7 mouse cellular contexts compared by ENCODE assay signal in genomic region chr5:115631505-115632357, GRCm38 (mm10). TPM values are rescaled to one million over a fixed set of nuclear protein-coding genes. Genes with fewer than 3 reads are reported as not detected.
DNase-seq lines count a peak whose midpoint lies in the region; ATAC-seq lines count a peak whose summit lies in the region.

TSS of gene Rab35 (plus strand) at chr5:115631908.

- peak; percentile 98 for DNase-seq in adrenal gland, postnatal 10 days
- peak; percentile 96 for DNase-seq in embryonic facial prominence, embryonic 10.5 days (ENCODE audit: low spot score)
- peak; percentile 94 for DNase-seq in kidney, adult 11 months
- DNase-seq in limb, embryonic 10.5 days (ENCODE audit: low spot score), result peak; percentile 96
- peak; percentile 96 for DNase-seq in spleen, adult 12 weeks (ENCODE audit: low spot score)

- peak within 1 kb of the TSS; percentile 82 for H3K4me3 ChIP-seq in embryonic facial prominence, embryonic 10.5 days
- H3K4me3 ChIP-seq in limb, embryonic 10.5 days, result peak within 1 kb of the TSS; percentile 86
- H3K4me3 ChIP-seq in midbrain, embryonic 13.5 days (replicated peaks), result peak within 1 kb of the TSS; percentile 87

- H3K27me3 ChIP-seq in embryonic facial prominence, embryonic 10.5 days (replicated peaks; ENCODE audit: low read depth, poor library complexity, severe bottlenecking), result no peaks in the 10 kb centered on the region
- H3K27me3 ChIP-seq in limb, embryonic 10.5 days (ENCODE audit: low read depth, poor library complexity, severe bottlenecking), result no peaks in the 10 kb centered on the region
- no peaks in the 10 kb centered on the region for H3K27me3 ChIP-seq in midbrain, embryonic 13.5 days

- peaks cover 19% of the 10 kb centered on the region for H3K36me3 ChIP-seq in embryonic facial prominence, embryonic 10.5 days (replicated peaks)
- peaks cover 12% of the 10 kb centered on the region for H3K36me3 ChIP-seq in limb, embryonic 10.5 days
- H3K36me3 ChIP-seq in midbrain, embryonic 13.5 days, result no peaks in the 10 kb centered on the region

- peak within 1 kb of the TSS; percentile 82 for H3K4me2 ChIP-seq in midbrain, embryonic 13.5 days (replicated peaks)

- no peaks in the 10 kb centered on the region for H3K9me3 ChIP-seq in embryonic facial prominence, embryonic 10.5 days
- H3K9me3 ChIP-seq in limb, embryonic 10.5 days (replicated peaks), result no peaks in the 10 kb centered on the region
- no peaks in the 10 kb centered on the region for H3K9me3 ChIP-seq in midbrain, embryonic 13.5 days

- WGBS in embryonic facial prominence, embryonic 10.5 days, result 1% methylated on average over 118 of the region's 125 CpGs
- 1% methylated on average over 105 of the region's 125 CpGs for WGBS in limb, embryonic 10.5 days
- WGBS in midbrain, embryonic 13.5 days, result under 1% methylated on average over 63 of the region's 125 CpGs

- ATAC-seq in granulocyte monocyte progenitor cell, adult 5-6 weeks (replicated peaks; ENCODE audit: poor library complexity, severe bottlenecking), result peak; percentile 71
- peak; percentile 83 for ATAC-seq in midbrain, embryonic 13.5 days

- H3K27ac ChIP-seq in embryonic facial prominence, embryonic 10.5 days (replicated peaks), result peak within 1 kb of the TSS; percentile 91
- H3K27ac ChIP-seq in limb, embryonic 10.5 days, result peak within 1 kb of the TSS; percentile 91
- H3K27ac ChIP-seq in midbrain, embryonic 13.5 days, result peak within 1 kb of the TSS; percentile 92

- H3K9ac ChIP-seq in midbrain, embryonic 13.5 days (replicated peaks), result peak within 1 kb of the TSS; percentile 94

- H3K4me1 ChIP-seq in embryonic facial prominence, embryonic 10.5 days, result peaks cover 46% of the 10 kb centered on the region
- H3K4me1 ChIP-seq in limb, embryonic 10.5 days, result peaks cover 31% of the 10 kb centered on the region
- H3K4me1 ChIP-seq in midbrain, embryonic 13.5 days (replicated peaks), result peaks cover 48% of the 10 kb centered on the region

RNA-seq across cellular contexts. Expression of gene Rab35, which starts in this region (rescaled TPM):
- total RNA-seq in adrenal gland, postnatal 10 days (2021), result 10 to 100 TPM; 54.0 to 57.2 TPM
- 14.9 and 15.1 TPM in 2 replicates for polyA plus RNA-seq in embryonic facial prominence, embryonic 10.5 days (2016; fragmentation: Nextera tagmentation; extraction: Ambion mirVana)
- total RNA-seq in granulocyte monocyte progenitor cell, adult 5-6 weeks (2014; fragmentation: Nextera tagmentation), result 30.5 and 41.8 TPM in 2 replicates
- 22.7 and 23.9 TPM in 2 replicates for total RNA-seq in granulocyte monocyte progenitor cell, adult 5-6 weeks (2017)
- 14.9 and 15.4 TPM in 2 replicates for polyA plus RNA-seq in limb, embryonic 10.5 days (2016; fragmentation: Nextera tagmentation; extraction: Ambion mirVana)
- polyA plus RNA-seq in midbrain, embryonic 13.5 days (2015; fragmentation: Nextera tagmentation; extraction: Ambion mirVana), result 13.1 and 16.8 TPM in 2 replicates

Comparison
In these comparisons a context has a peak if more than half of its experiments do, and no peak if none do; other contexts are left out.
1. Peak in every context shown above with its lines: DNase-seq, ATAC-seq, H3K4me3 ChIP-seq and H3K27ac ChIP-seq.